Mouse (Mus musculus) ES-E14 (cell line): ENCODE data around the gene Cmbl. TPM values are rescaled to one million over a fixed set of nuclear protein-coding genes. Genes with fewer than 3 reads are reported as not detected.

Experiments used
- DNase-seq: peaks from one replicate; pipeline ENCODE4 v3.0.0-alpha.2; 2013; ENCODE audit warnings: low read depth, low spot score
- H3K27ac ChIP-seq: 2 replicates; pipeline ENCODE4 v1.5.1; 2012; ENCODE audit warnings: low read depth, mild to moderate bottlenecking, low read length, moderate library complexity, mixed read lengths; ENCODE audit not compliant: poor library complexity, insufficient read depth, severe bottlenecking
- H3K36me3 ChIP-seq: 2 replicates; pipeline ENCODE4 v1.6.1; 2012; ENCODE audit warnings: mild to moderate bottlenecking, low read length, moderate library complexity, mixed read lengths; ENCODE audit not compliant: control insufficient read depth, poor library complexity, insufficient read depth, severe bottlenecking
- H3K4me1 ChIP-seq, 2 experiments: fragments of 150-350 bp in 1 of 2; sonication (generic) in 1 of 2; 2 replicates each; pipeline ENCODE4 v1.6.1; 2012; ENCODE audit warnings: low read length in 2 of 2, mild to moderate bottlenecking in 1 of 2, mixed read lengths in 1 of 2; ENCODE audit not compliant: control insufficient read depth in 2 of 2, insufficient read depth in 2 of 2, poor library complexity in 1 of 2
- H3K4me3 ChIP-seq, 2 experiments: fragments of 150-350 bp in 1 of 2; sonication (generic) in 1 of 2; 2 replicates each; pipeline ENCODE4 v1.5.1; 2012; ENCODE audit warnings: low read length in 2 of 2, low read depth in 1 of 2, mild to moderate bottlenecking in 1 of 2, mixed read lengths in 1 of 2; ENCODE audit not compliant: insufficient read depth in 1 of 2, poor library complexity in 1 of 2, severe bottlenecking in 1 of 2
- H3K9ac ChIP-seq: 2 replicates; pipeline ENCODE4 v1.6.1; 2012; ENCODE audit warnings: low read depth, mild to moderate bottlenecking, low read length, mixed read lengths; ENCODE audit not compliant: poor library complexity, insufficient read depth, severe bottlenecking
- H3K9me3 ChIP-seq: fragments of 150-350 bp; sonication (generic); 2 replicates; pipeline ENCODE4 v1.6.1; 2012; ENCODE audit warnings: low read depth, mild to moderate bottlenecking, low read length; ENCODE audit not compliant: control insufficient read depth, insufficient read depth
- CHD2 ChIP-seq: IDR thresholded peaks from 2 replicates; pipeline ENCODE4 v1.6.1; 2014; ENCODE audit warnings: mild to moderate bottlenecking, low read depth, low read length, inconsistent platforms
- HCFC1 ChIP-seq: IDR thresholded peaks from 2 replicates; pipeline ENCODE4 v1.6.1; 2012; ENCODE audit warnings: low read length, inconsistent platforms, borderline replicate concordance; ENCODE audit not compliant: insufficient read depth
- MAFK ChIP-seq: IDR thresholded peaks from 2 replicates; pipeline ENCODE4 v1.6.1; 2014; ENCODE audit warnings: mild to moderate bottlenecking, low read depth, low read length, inconsistent platforms; ENCODE audit not compliant: insufficient read depth
- ZC3H11A ChIP-seq: IDR thresholded peaks from 2 replicates; pipeline ENCODE4 v1.6.1; 2012; ENCODE audit warnings: low read depth, mild to moderate bottlenecking, inconsistent platforms, low read length, borderline replicate concordance
- ZNF384 ChIP-seq: IDR thresholded peaks from 2 replicates; pipeline ENCODE4 v1.6.1; 2012; ENCODE audit warnings: low read depth, low read length, inconsistent platforms
- in situ Hi-C, 2 experiments: fragments of 600-800 bp; cut with MboI; formaldehyde crosslinking; loops; one replicate each; pipeline ENCODE4 v1.15.1; 2025; ENCODE audit warnings: low sequenced_read_pairs in 2 of 2, inconsistent platforms in 1 of 2; ENCODE audit not compliant: unreplicated experiment in 2 of 2
- total RNA-seq: library from RNA; depleted of rRNA; stranded (reverse); fragments of 300-350 nt; gene quantifications from 2 replicates; pipeline ENCODE4 v1.2.3, GENCODE M21; 2012; rRNA removed

Cmbl gene
- total RNA-seq, 1 experiment, result 0.76 TPM

DNA sequence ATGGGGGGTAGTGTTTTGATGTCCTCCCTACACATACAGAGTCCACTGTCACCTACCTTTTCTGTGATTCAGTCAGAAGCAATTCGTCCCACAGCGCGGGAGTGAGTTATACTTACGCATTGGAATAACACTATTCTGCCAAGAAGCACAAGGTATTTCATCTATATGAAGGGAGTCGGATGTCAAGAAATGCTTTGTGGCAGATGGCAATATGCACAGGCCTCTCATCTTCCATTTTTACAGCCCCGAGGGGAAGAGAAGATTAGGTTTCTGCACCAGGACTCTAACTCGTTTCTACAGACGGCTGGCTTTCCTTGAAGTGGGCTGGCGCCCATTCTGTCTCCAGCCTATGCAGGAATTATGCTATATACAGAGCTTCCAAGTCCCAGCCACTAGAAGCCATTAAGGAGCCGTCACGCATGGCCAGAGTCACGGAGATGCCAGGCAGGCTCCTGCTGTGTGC, 66.2 kb downstream of the Cmbl start:
- H3K27ac ChIP-seq, result no peak overlapping the region
- no peaks in the 10 kb centered on the region for H3K36me3 ChIP-seq
- no peak overlapping the region for H3K9ac ChIP-seq
- H3K4me3 ChIP-seq, result no peak overlapping the region
- H3K9me3 ChIP-seq, result no peaks in the 10 kb centered on the region
- TF ChIP-seq CHD2, result no peak
- TF ChIP-seq HCFC1, result no peak
- TF ChIP-seq MAFK, result no peak
- TF ChIP-seq ZC3H11A, result no peak
- no peak for TF ChIP-seq ZNF384
- no peak for DNase-seq
- H3K4me1 ChIP-seq, result no peaks in the 10 kb centered on the region
- in situ Hi-C loops, result no loop called here

DNA sequence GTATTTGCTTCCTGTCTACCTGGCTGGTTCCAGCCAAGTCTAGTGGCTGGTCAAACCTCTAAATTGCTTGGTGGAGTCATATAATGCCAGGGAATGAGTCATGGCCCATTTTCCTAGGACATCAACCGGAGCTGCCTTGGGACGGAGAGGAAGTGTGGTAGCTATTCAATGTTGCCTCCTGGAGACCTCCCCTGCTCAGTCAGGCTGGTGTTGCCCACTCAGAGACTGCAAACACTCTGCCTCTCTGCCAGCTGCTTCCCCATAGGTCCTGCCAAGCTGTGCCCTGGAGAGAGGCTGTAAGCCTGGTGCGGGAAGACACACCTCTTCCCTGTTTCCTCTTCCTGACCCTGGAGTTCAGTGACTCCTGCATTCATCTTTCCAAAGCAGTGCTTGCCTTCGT, 67.3 kb downstream of the Cmbl start:
- no peak for TF ChIP-seq HCFC1
- no peak for TF ChIP-seq ZNF384
- TF ChIP-seq MAFK, result no peak
- TF ChIP-seq ZC3H11A, result no peak
- TF ChIP-seq CHD2, result no peak

DNA sequence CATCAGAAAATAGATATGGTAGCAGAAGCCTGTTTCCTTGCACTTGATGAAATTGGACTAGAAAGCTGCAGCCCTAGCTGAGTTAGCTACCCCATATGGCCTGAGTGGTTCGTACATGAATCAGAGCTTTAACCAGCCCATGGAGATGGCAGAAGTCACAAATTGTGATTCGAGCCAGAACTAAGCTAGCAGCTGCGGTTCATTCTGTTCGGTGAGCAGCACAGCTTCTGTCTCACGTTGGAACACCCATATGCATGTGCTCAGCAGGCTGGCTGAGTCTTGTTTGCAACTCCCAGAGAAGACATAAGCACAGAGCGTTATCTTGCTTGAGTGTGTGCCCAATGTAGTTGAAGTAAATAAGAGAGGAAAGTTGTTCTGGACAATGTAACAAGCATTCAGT, 69.4 kb downstream of the Cmbl start:
- H3K4me1 ChIP-seq, result no peaks in the 10 kb centered on the region
- no peak overlapping the region for H3K27ac ChIP-seq
- no peak for TF ChIP-seq HCFC1
- no peak for TF ChIP-seq MAFK
- no peak for TF ChIP-seq ZNF384
- no peak for TF ChIP-seq CHD2
- H3K9me3 ChIP-seq, result no peaks in the 10 kb centered on the region
- no peak overlapping the region for H3K9ac ChIP-seq
- no peak overlapping the region for H3K4me3 ChIP-seq
- H3K36me3 ChIP-seq, result no peaks in the 10 kb centered on the region
- no peak for DNase-seq
- in situ Hi-C loops, result no loop called here

More for the DNA sequence above, 67.3 kb downstream of the Cmbl start:
- H3K4me1 ChIP-seq, result no peaks in the 10 kb centered on the region
- H3K4me3 ChIP-seq, result no peak overlapping the region
- no peaks in the 10 kb centered on the region for H3K9me3 ChIP-seq
- H3K36me3 ChIP-seq, result no peaks in the 10 kb centered on the region
- H3K9ac ChIP-seq, result no peak overlapping the region
- DNase-seq, result no peak
- no peak overlapping the region for H3K27ac ChIP-seq
- in situ Hi-C loops, result no loop called here

DNA sequence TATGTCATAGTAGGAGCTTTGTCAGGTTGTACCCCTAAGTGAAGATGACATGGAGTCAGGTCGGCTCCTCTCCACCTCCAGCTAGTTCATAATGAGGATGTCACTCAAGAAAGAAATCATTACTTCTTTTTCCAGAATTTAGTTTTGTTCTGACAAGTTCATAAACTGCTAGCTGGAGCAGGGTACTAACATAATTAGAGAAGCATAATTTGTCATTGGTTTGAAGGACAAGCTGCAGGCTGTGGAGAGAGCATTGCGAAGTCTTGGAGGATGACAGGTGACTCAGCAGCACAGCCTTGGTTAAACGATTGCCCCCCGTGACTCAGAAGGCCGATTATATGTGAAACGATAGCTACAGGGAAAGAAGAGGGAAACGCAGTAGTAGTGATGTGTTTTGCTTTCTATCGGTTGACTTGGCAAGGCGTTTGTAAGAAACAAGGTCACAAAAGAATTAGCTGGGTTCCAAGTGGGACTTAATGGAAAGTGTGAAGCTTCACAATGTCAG, 71.0 kb downstream of the Cmbl start:
- no peak overlapping the region for H3K27ac ChIP-seq
- in situ Hi-C loops, result no loop called here

More for the DNA sequence above, 71.0 kb downstream of the Cmbl start:
- Histone ChIP-seq H3K9me3 (no peaks in the 10 kb centered on the region), H3K9ac (no peak overlapping the region), H3K4me3 (no peak overlapping the region), H3K4me1 (no peaks in the 10 kb centered on the region), H3K36me3 (no peaks in the 10 kb centered on the region)
- no peak for TF ChIP-seq CHD2
- no peak for TF ChIP-seq ZC3H11A
- TF ChIP-seq MAFK, result no peak
- TF ChIP-seq HCFC1, result no peak
- no peak for TF ChIP-seq ZNF384
- no peak for DNase-seq

Other genes starting within 250 kb of the Cmbl start
- 2.6 and 3.8 TPM in 2 replicates for gene Ankrd33b, start 197.7 kb upstream of the Cmbl start, total RNA-seq
- gene Ropn1l, start 111.7 kb upstream of the Cmbl start, total RNA-seq, result not detected in 2 replicates
- gene March6, start 34.3 kb upstream of the Cmbl start, total RNA-seq, result 67.6 and 83.4 TPM in 2 replicates
- gene Cct5, start 36.4 kb downstream of the Cmbl start, total RNA-seq, result 590 and 695 TPM in 2 replicates
- 13.1 and 17.2 TPM in 2 replicates for gene Fam173b, start 36.5 kb downstream of the Cmbl start, total RNA-seq